Mouse (Mus musculus): ENCODE data around the gene Gm44503. TPM values are rescaled to one million over a fixed set of nuclear protein-coding genes. Genes with fewer than 3 reads are reported as not detected.

Gm44503 gene
- polyA plus RNA-seq, 1 experiment from 2014 or later, result 0.15 TPM

GRCm38 (mm10) chr9:72935309-72935708 is 23.3 kb upstream of the Gm44503 start:
- Histone ChIP-seq H3K4me1 (replicated peaks; ENCODE audit: control insufficient read depth, insufficient read depth, low read length) (no peaks in the 10 kb centered on the region), H3K9ac (ENCODE audit: low read length) (no peak overlapping the region), H3K4me2 (ENCODE audit: low read depth, low read length, severe bottlenecking) (no peak overlapping the region), H3K36me3 (ENCODE audit: control insufficient read depth, insufficient read depth, low read length) (no peaks in the 10 kb centered on the region; the same call in 1 of the 2 replicates), H3K4me3 (ENCODE audit: low read depth, low read length) (no peak overlapping the region), H3K27me3 (ENCODE audit: control insufficient read depth, insufficient read depth, low read length) (no peaks in the 10 kb centered on the region), H3K27ac (ENCODE audit: low read depth, low read length) (no peak overlapping the region), H3K9me3 (ENCODE audit: control insufficient read depth, low read length) (no peaks in the 10 kb centered on the region)
- WGBS, result 87% methylated on average over 4 of the region's 4 CpGs
- DNase-seq (ENCODE audit: low spot score) (no peak), ATAC-seq (replicated peaks; ENCODE audit: low FRiP score) (no peak)

DNA sequence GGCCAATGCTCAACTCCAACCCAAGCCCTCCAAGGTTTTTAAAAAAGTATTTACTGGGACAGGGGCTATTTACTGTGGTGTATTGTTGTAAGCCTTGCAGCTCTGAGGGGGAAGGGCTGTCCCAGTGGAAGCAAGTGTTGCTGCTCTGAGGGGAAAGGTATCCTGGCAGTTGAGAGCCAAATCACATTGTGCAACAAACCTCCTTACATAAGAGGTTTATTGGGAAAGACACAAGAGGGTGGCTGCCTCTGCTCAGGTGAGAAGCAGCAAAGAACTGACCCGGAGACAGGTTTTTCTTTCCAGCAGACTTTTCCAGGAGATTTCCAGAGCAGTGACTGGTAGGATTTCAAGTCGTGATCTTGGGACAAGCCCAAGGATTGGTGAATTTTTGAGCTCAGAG is 22.4 kb upstream of the Gm44503 start:
- ATAC-seq (replicated peaks; ENCODE audit: low FRiP score) (no peak), DNase-seq (ENCODE audit: low spot score) (no peak)
- no peak overlapping the region for H3K9ac ChIP-seq (ENCODE audit: low read length)
- H3K4me3 ChIP-seq (ENCODE audit: low read depth, low read length), result no peak overlapping the region
- H3K36me3 ChIP-seq (ENCODE audit: control insufficient read depth, insufficient read depth, low read length), result no peaks in the 10 kb centered on the region; the same call in 1 of the 2 replicates
- H3K4me1 ChIP-seq (replicated peaks; ENCODE audit: control insufficient read depth, insufficient read depth, low read length), result no peaks in the 10 kb centered on the region
- H3K4me2 ChIP-seq (ENCODE audit: low read depth, low read length, severe bottlenecking), result no peak overlapping the region
- H3K27ac ChIP-seq (ENCODE audit: low read depth, low read length), result no peak overlapping the region
- H3K9me3 ChIP-seq (ENCODE audit: control insufficient read depth, low read length), result no peaks in the 10 kb centered on the region
- WGBS, result 71% methylated on average over 2 of the region's 2 CpGs
- no peaks in the 10 kb centered on the region for H3K27me3 ChIP-seq (ENCODE audit: control insufficient read depth, insufficient read depth, low read length)

GRCm38 (mm10) chr9:72943424-72943823 is 15.2 kb upstream of the Gm44503 start:
- peaks cover 11% of the 10 kb centered on the region; the same call in 1 of the 2 replicates for H3K36me3 ChIP-seq (ENCODE audit: control insufficient read depth, insufficient read depth, low read length)
- H3K4me2 ChIP-seq (ENCODE audit: low read depth, low read length, severe bottlenecking), result no peak overlapping the region
- H3K4me3 ChIP-seq (ENCODE audit: low read depth, low read length), result no peak overlapping the region
- 61% methylated on average over 3 of the region's 3 CpGs for WGBS
- H3K27me3 ChIP-seq (ENCODE audit: control insufficient read depth, insufficient read depth, low read length), result no peaks in the 10 kb centered on the region
- ATAC-seq (replicated peaks; ENCODE audit: low FRiP score), result no peak
- no peaks in the 10 kb centered on the region; the same call in 1 of the 2 replicates for H3K9me3 ChIP-seq (ENCODE audit: control insufficient read depth, low read length)
- H3K9ac ChIP-seq (ENCODE audit: low read length), result no peak overlapping the region
- peak; percentile 46 for DNase-seq (ENCODE audit: low spot score)
- no peaks in the 10 kb centered on the region for H3K4me1 ChIP-seq (replicated peaks; ENCODE audit: control insufficient read depth, insufficient read depth, low read length)
- no peak overlapping the region for H3K27ac ChIP-seq (ENCODE audit: low read depth, low read length)

DNA sequence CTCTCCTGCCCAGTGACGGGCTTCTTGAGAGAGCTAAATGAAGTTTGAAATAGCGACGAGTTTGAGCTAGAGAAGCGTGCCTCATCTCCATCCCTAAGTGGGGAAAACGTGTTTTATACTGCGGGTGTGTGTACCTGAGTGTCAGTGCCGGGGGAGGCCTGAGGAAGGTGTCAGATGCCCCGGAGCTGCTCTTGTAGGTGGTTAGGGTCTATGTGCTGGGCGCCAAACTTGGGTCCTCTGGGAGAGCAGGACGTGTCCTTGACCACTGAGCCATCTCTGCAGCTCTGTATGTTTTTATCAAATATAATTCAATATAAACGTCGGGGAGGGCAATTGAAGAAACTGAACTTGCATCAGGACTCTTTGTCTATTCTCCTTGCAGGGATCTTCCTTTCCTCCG is 14.4 kb upstream of the Gm44503 start:
- Histone ChIP-seq H3K4me2 (ENCODE audit: low read depth, low read length, severe bottlenecking) (no peak overlapping the region), H3K9ac (ENCODE audit: low read length) (no peak overlapping the region), H3K27ac (ENCODE audit: low read depth, low read length) (no peak overlapping the region), H3K27me3 (ENCODE audit: control insufficient read depth, insufficient read depth, low read length) (no peaks in the 10 kb centered on the region), H3K4me1 (replicated peaks; ENCODE audit: control insufficient read depth, insufficient read depth, low read length) (no peaks in the 10 kb centered on the region), H3K4me3 (ENCODE audit: low read depth, low read length) (no peak overlapping the region), H3K36me3 (ENCODE audit: control insufficient read depth, insufficient read depth, low read length) (peaks cover 11% of the 10 kb centered on the region; the same call in 1 of the 2 replicates), H3K9me3 (ENCODE audit: control insufficient read depth, low read length) (no peaks in the 10 kb centered on the region; the same call in 1 of the 2 replicates)
- DNase-seq (ENCODE audit: low spot score), result peak; percentile 40
- ATAC-seq (replicated peaks; ENCODE audit: low FRiP score), result no peak
- WGBS, result 90% methylated on average over 13 of the region's 13 CpGs

GRCm38 (mm10) chr9:72947010-72947409 is 11.6 kb upstream of the Gm44503 start:
- DNase-seq (ENCODE audit: low spot score) (peak; percentile 4), ATAC-seq (replicated peaks; ENCODE audit: low FRiP score) (no peak)
- Histone ChIP-seq H3K4me3 (ENCODE audit: low read depth, low read length) (no peak overlapping the region), H3K27ac (ENCODE audit: low read depth, low read length) (no peak overlapping the region), H3K9ac (ENCODE audit: low read length) (no peak overlapping the region), H3K4me2 (ENCODE audit: low read depth, low read length, severe bottlenecking) (no peak overlapping the region), H3K4me1 (replicated peaks; ENCODE audit: control insufficient read depth, insufficient read depth, low read length) (no peaks in the 10 kb centered on the region), H3K9me3 (ENCODE audit: control insufficient read depth, low read length) (no peaks in the 10 kb centered on the region; the same call in 1 of the 2 replicates), H3K27me3 (ENCODE audit: control insufficient read depth, insufficient read depth, low read length) (no peaks in the 10 kb centered on the region), H3K36me3 (ENCODE audit: control insufficient read depth, insufficient read depth, low read length) (peaks cover 11% of the 10 kb centered on the region; the same call in 1 of the 2 replicates)
- 97% methylated on average over 1 of the region's 1 CpGs for WGBS

DNA sequence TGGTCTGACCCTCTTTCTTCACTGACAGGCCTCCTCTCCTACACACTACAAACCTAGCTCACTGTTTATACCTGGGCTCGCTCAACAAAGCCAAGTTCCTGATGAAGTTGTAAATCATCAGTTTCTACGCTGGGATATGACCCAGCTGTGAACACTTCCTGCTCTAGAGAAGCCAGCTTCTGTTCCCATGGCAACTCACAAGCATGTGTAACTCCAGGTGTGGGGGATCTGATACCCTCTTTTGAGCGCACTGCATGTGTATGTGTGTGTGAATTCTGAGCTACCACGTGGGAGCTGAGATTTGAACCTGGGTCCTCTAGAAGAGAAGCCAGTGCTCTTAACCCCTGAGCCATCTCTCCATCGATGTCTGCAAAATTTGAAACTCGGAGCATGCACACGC is 9.1 kb upstream of the Gm44503 start:
- DNase-seq (ENCODE audit: low spot score), result peak; percentile 31

GRCm38 (mm10) chr9:72954746-72955145 is 3.9 kb upstream of the Gm44503 start:
- ATAC-seq (replicated peaks; ENCODE audit: low FRiP score), result no peak
- no peak overlapping the region for H3K4me3 ChIP-seq (ENCODE audit: low read depth, low read length)
- H3K27me3 ChIP-seq (ENCODE audit: control insufficient read depth, insufficient read depth, low read length), result no peaks in the 10 kb centered on the region
- no peaks in the 10 kb centered on the region for H3K9me3 ChIP-seq (ENCODE audit: control insufficient read depth, low read length)
- no peak overlapping the region for H3K9ac ChIP-seq (ENCODE audit: low read length)
- H3K36me3 ChIP-seq (ENCODE audit: control insufficient read depth, insufficient read depth, low read length), result no peaks in the 10 kb centered on the region
- H3K4me1 ChIP-seq (replicated peaks; ENCODE audit: control insufficient read depth, insufficient read depth, low read length), result peaks cover 2% of the 10 kb centered on the region; the same call in 1 of the 2 replicates
- H3K4me2 ChIP-seq (ENCODE audit: low read depth, low read length, severe bottlenecking), result no peak overlapping the region
- WGBS, result 46% methylated on average over 2 of the region's 2 CpGs
- no peak overlapping the region for H3K27ac ChIP-seq (ENCODE audit: low read depth, low read length)
- DNase-seq (ENCODE audit: low spot score), result peak; percentile 69

More for the DNA sequence above, 9.1 kb upstream of the Gm44503 start:
- Histone ChIP-seq H3K27me3 (ENCODE audit: control insufficient read depth, insufficient read depth, low read length) (no peaks in the 10 kb centered on the region), H3K4me1 (replicated peaks; ENCODE audit: control insufficient read depth, insufficient read depth, low read length) (no peaks in the 10 kb centered on the region), H3K36me3 (ENCODE audit: control insufficient read depth, insufficient read depth, low read length) (peaks cover 11% of the 10 kb centered on the region; the same call in 1 of the 2 replicates), H3K9ac (ENCODE audit: low read length) (no peak overlapping the region), H3K9me3 (ENCODE audit: control insufficient read depth, low read length) (no peaks in the 10 kb centered on the region; the same call in 1 of the 2 replicates), H3K4me3 (ENCODE audit: low read depth, low read length) (no peak overlapping the region), H3K27ac (ENCODE audit: low read depth, low read length) (no peak overlapping the region), H3K4me2 (ENCODE audit: low read depth, low read length, severe bottlenecking) (no peak overlapping the region)
- no peak for ATAC-seq (replicated peaks; ENCODE audit: low FRiP score)
- 78% methylated on average over 7 of the region's 7 CpGs for WGBS

- no peak overlapping the region for H3K4me2 ChIP-seq (ENCODE audit: low read depth, low read length, severe bottlenecking)
- no peak overlapping the region for H3K4me3 ChIP-seq (ENCODE audit: low read depth, low read length)
- H3K36me3 ChIP-seq (ENCODE audit: control insufficient read depth, insufficient read depth, low read length), result no peaks in the 10 kb centered on the region
- 14% methylated on average over 1 of the region's 1 CpGs for WGBS
- no peak for ATAC-seq (replicated peaks; ENCODE audit: low FRiP score)
- H3K4me1 ChIP-seq (replicated peaks; ENCODE audit: control insufficient read depth, insufficient read depth, low read length), result peaks cover 2% of the 10 kb centered on the region; the same call in 1 of the 2 replicates
- no peaks in the 10 kb centered on the region for H3K9me3 ChIP-seq (ENCODE audit: control insufficient read depth, low read length)
- H3K9ac ChIP-seq (ENCODE audit: low read length), result no peak overlapping the region
- DNase-seq (ENCODE audit: low spot score), result peak; percentile 68
- H3K27me3 ChIP-seq (ENCODE audit: control insufficient read depth, insufficient read depth, low read length), result no peaks in the 10 kb centered on the region
- no peak overlapping the region for H3K27ac ChIP-seq (ENCODE audit: low read depth, low read length)
These were observed 3.1 kb upstream of the Gm44503 start for GRCm38 (mm10) chr9:72955546-72955945.

- ATAC-seq (replicated peaks; ENCODE audit: low FRiP score) (no peak), DNase-seq (ENCODE audit: low spot score) (no peak)
- H3K4me1 ChIP-seq (replicated peaks; ENCODE audit: control insufficient read depth, insufficient read depth, low read length), result peaks cover 2% of the 10 kb centered on the region; the same call in 1 of the 2 replicates
- no peaks in the 10 kb centered on the region for H3K36me3 ChIP-seq (ENCODE audit: control insufficient read depth, insufficient read depth, low read length)
- no peaks in the 10 kb centered on the region for H3K9me3 ChIP-seq (ENCODE audit: control insufficient read depth, low read length)
- 78% methylated on average over 8 of the region's 8 CpGs for WGBS
- H3K4me2 ChIP-seq (ENCODE audit: low read depth, low read length, severe bottlenecking), result no peak overlapping the region
- H3K4me3 ChIP-seq (ENCODE audit: low read depth, low read length), result no peak overlapping the region
- no peak overlapping the region for H3K27ac ChIP-seq (ENCODE audit: low read depth, low read length)
- H3K27me3 ChIP-seq (ENCODE audit: control insufficient read depth, insufficient read depth, low read length), result no peaks in the 10 kb centered on the region
- no peak overlapping the region for H3K9ac ChIP-seq (ENCODE audit: low read length)
These were observed 2.7 kb downstream of the Gm44503 start for GRCm38 (mm10) chr9:72961346-72961745.

All from forebrain, embryonic 11.5 days (tissue).